Mouse (Mus musculus) lung, adult 18-20 months (tissue): ENCODE measurements around the gene Cchcr1.
A peak's percentile ranks its signal among the peaks of the same experiment; 100 is the strongest.
"Not testable (repeated sequence)": the region's sequence is repeated elsewhere in the genome, so short reads cannot be mapped to it uniquely, and the experiment has no call there.

Experiments used
- DNase-seq, 2 experiments: peaks; one replicate each; pipeline ENCODE4 v3.0.0; 2022; ENCODE audit warnings: mixed read lengths in 2 of 2

The Cchcr1 gene

DNA sequence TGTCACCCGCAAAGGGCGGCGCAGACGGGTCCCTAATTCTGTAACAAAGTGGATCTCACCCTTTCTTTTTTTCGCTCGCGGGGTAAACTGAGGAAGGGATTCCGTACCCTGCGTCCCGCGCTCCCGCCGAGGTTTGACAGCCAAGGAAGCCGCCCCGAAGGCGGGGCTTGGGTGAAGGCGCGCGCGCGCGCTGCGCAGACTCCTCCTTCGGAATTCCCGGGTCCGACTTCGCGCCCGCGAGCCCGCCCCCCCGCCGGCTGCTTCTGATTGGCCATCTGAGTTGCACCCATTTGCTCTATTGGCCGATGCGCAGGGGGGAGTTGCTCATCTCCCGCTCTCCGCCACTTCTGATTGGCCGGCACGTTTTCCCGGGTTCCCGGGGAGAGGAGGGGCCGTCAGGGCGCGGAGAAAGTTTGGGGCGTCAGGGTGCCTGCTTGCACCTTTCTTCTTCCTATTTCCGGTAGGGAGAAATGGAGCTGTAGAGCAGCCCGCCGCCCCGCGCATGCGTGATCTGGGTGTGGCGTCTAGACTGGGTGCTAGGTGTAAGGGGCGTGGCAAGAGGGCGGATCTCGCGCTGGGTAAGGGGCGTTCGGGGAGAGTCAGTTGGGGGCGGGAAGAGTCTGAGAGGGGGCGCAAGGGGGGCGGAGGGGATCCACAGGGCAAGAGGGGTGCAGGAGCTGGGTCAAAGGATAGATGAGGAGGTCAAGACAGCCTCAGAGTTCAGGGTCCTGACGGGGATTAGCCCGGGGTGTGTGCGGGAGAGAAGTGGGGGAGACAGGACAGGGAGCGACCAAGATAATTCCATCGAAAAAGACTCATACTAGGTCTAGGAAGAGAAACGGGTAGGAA lies at the start of gene Cchcr1, which contains the start of gene Tcf19:
TSS of gene Cchcr1 (plus strand) at position 449 of the 849 bp plus-strand sequence.
TSS of gene Tcf19 (minus strand) at position 173 of the 849 bp plus-strand sequence.
- peak; percentile 98 for DNase-seq

DNA sequence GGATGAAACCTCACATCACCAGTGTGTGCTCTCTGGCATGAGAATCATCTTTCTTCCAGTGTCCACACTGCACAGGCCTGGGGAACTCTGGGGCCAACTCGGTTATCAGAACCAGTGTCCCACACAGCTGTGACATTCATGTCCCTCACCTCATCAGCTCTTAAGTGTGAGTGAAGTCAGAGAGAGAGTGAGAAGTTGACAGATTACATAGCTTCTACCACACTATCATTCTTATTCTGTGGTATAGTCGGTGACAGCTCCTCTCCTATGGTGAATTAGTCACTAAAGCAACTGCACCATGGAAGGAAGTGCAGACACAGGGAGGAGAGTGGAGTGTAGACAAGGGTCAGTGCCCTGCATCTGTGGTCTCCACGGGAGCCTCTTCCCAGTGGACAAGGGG lies 48.0 kb upstream of the Cchcr1 start:
- DNase-seq = not testable (repeated sequence)

DNA sequence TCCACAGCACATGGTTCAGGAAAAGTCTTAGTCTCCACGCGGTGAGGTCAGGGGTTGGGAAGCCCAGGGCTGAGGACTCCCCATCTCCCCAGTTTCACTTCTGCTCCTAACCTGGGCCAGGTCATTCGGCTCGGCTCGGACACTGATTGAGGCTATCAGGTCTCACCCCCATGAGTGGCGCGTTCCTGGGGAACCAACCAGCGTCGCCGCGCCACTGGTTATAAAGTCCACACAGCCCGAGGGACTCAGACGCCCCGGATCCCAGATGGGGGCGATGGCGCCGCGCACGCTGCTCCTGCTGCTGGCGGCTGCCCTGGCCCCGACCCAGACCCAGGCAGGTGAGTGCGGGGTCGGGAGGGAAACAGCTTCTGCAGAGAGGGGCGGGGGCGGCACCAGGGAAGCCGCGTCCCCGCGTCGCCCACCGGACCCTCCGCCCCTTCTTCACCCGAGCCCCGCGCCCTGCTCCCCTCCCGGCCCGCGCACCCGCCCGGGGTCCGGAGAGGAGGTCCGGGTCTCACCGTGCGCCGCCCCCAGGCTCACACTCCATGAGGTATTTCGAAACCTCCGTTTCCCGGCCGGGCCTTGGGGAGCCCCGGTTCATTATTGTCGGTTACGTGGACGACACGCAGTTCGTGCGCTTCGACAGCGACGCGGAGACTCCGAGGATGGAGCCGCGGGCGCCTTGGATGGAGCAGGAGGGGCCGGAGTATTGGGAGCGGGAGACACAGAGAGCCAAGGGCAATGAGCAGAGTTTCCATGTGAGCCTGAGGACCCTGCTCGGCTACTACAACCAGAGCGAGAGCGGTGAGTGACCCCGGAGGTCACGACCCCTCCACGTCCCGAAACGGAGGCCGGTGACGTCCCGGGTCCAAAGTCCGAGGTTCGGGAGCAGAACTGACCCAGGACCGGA lies 46.8 kb upstream of the Cchcr1 start, which contains the start of gene H2-Q10:
TSS of gene H2-Q10 (plus strand) at position 248 of the 910 bp plus-strand sequence.
- DNase-seq = no peak

DNA sequence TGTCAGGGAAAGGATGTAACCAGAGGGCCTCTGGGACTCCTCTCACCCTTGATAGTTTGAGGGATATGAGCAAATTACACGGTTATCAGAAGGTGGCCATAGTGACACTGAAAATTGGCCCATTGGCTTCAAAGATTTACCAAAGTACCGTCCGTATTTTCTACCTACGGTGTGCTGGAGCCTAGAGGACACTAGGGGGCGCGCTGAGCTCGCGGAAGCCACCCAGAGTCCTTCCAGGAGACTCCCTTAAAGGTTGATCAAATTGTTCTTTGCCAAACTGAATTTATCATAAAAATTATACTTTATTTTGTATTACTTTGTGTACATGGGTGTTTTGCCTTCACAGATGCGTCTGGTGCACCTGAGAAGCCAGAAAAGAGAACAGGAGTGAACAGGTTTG lies 32.8 kb upstream of the Cchcr1 start:
- peak; percentile 29 to 47 for DNase-seq

DNA sequence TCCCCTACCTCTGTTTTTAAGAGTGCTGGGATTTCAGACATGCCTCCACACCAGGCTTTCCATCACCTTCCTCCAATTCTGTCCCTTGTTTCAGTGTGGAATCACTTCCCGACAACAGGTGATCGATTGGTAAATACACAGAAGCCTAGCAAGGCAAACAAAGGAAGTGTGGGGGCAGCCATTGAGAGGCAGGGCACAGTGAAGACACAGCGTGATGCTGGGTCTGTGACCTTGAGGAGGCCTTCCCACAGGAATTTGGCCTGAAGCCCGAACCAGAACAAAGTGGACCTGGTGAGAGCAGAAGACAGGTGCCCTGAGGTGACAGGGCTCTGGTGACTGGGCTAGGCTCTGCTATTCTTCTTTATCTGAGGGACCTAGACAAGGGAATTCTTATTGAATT lies 31.2 kb upstream of the Cchcr1 start:
- no peak for DNase-seq

DNA sequence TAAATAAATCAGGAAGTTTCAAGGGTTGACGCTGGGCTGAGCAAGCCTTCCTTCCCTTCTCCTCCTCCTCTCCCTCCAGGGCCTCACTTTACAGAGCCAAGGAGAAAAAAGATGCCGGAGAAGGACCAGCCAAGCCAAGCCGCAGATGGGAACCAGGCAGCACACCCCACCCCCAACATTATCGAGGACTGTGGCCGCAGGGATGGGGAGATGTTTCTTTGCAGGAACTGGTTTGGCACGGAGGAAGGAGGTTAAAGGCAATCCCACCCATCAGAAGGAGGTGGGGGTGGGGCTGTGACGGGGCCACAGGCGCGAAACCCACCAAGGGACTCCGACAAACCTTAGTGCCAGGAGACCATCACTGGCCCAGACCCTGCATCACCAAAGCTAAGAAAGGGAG lies 30.2 kb upstream of the Cchcr1 start:
- no peak for DNase-seq

DNA sequence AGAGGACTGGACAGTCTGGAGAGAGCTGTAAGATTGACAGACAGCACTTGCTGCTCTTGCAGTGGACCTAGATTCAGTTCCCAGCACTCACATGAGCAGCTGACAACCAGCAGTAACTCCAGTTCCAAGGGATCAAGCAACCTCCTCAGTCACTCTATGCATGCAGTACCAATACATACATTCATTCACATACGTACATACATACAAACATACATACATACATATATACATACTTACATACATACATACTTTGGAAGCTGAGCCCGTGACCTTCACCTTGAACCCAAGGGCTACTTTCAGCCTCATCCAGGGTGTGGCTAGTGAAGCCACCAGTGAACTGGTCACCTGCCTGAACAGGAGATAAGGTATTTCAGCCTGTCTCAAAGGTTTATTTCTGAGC lies 28.9 kb upstream of the Cchcr1 start:
- DNase-seq = no peak

DNA sequence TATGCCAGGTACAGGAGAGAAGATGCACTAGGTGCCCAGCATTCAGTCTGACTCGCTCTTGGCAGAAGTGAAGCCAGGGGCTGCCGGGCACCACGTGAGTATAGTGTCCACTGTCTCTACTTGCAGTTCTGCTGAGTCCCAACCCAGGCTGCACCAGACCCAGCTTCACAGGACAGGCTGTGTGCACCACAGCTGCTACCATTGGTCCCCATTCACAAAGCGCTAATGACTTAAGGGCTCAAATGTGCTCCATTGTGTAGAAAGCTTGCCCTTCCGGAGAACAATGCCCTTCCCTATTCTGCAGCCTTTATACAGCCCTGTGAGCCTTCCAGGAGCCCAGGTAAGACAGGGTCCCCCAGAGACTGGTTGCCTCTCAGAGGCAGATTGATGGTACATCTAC lies 26.6 kb upstream of the Cchcr1 start:
- no peak for DNase-seq

DNA sequence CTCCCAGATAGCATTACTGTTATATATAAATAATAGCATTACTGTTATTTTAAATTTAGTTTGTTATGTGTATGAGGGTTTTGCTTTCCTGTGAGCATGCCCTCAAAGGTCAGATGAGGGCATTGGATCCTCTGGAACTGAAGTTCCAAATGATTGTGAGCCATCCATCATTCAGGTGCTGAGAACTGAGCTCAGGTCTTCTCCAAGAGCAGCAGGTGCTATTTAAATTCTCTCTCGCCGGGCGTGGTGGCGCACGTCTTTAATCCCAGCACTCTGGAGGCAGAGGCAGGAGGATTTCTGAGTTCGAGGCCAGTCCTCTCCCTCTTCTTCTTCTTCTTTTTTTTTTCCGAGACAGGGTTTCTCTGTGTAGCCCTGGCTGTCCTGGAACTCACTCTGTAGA lies 19.8 kb upstream of the Cchcr1 start:
- no peak for DNase-seq

DNA sequence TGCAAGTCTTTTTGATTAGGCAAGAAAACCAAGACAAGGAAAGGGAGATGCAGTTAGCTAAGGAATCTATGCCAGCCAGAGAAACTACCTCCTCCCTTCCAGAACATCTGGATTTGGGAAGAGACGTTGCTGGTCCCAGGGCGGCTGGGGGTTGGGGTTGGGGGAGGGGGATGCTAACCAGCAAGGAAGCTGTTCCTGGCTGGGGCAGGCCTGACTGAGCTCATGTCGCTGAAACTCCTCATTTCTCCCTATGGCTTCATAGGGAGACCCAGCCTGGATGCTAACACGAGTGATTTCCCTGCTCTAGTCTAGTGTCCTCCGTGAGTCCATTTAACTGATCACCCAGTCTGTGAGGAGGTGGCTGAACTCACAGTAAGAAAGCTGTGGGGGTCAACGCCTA lies 14.7 kb upstream of the Cchcr1 start:
- DNase-seq = no peak

DNA sequence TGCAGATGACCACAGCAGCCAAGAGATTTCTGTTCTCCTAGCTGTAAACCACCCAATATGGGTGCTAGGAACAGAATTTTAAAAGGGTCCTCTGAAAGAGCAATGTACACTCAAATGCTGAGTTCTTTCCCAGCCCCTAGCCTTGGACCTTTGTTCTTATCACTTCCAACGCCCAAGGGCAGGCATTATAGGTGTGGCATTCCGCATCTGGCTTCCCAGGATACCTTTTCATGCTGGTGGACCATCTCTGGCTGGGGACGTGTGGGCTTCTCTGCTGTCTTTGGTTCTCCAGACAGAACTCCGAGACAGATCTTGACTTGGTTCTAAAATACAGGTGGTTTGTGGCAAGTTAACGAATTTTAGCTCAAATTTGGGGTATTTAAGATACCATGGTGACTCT lies 14.1 kb upstream of the Cchcr1 start:
- no peak for DNase-seq

DNA sequence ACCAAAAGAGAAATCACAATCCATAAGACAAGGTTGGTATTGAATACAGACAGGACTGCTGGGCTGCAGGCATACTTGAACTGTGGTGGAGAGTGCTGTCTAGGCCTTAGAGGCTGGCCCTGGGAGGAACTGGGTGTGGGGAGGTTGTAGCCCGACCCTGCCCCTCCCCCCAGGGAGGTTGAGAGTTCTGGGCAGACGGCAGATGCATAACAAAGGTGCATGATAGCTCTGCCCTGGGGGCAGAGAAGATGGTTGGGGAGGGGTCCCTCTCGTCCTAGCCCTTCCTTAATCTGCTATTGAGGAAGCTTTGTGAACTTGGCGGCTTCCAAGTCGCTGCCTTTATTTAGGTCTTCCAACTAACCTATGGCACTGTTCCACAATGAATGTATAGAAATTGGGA lies 13.1 kb upstream of the Cchcr1 start:
- no peak for DNase-seq

DNA sequence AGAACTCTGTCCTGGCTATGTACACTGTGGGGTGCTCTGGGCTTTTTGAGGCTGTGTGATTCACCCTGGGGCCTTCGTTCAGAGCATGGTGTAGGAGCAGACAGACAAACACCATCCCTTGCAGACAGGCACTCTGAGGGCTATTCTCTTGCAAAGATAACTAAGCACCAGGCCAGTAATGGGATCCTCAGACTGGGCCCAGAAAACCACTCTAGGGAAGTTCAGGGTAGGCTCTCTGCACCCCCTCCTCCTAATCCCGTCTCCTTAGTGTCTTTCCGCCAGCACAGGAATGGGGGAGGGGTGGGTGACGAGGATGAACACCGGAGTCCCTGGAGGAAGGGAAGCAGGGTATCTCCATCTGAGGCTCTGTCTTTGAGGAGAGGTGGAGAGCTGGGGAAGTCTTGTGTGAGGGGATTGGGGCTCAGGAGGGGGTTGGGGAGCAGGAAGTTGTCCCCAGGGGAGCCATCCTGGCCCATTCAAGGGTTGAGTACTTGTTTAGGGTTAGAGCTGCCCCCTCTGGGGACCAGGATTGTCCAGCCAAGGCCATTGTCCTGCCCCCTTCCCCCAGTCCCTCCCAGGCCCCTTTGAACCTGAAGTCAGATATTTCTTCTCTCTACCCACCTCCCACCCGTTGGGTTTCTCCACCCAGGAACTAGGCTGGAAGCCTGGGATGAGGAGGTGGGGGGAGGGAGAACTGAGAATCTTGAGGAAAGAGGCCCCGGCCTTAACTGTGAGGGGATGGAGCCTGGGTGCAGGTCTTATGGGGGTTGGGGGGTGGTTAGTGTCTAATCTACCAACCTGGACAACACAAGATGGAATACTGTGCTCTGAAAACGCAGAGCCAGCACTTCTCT lies 12.0 kb upstream of the Cchcr1 start:
- DNase-seq = no peak

DNA sequence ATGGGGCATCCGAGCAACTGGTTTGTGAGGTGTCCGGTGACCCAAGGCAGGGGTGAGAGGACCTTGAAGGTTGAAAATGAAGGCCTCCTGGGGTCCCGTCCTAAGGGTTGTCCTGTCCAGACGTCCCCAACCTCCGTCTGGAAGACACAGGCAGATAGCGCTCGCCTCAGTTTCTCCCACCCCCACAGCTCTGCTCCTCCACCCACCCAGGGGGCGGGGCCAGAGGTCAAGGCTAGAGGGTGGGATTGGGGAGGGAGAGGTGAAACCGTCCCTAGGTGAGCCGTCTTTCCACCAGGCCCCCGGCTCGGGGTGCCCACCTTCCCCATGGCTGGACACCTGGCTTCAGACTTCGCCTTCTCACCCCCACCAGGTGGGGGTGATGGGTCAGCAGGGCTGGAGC lies 11.1 kb upstream of the Cchcr1 start, which contains the start of gene Pou5f1:
TSS of gene Pou5f1 (plus strand) at position 243 of the 400 bp plus-strand sequence.
- DNase-seq = no peak

DNA sequence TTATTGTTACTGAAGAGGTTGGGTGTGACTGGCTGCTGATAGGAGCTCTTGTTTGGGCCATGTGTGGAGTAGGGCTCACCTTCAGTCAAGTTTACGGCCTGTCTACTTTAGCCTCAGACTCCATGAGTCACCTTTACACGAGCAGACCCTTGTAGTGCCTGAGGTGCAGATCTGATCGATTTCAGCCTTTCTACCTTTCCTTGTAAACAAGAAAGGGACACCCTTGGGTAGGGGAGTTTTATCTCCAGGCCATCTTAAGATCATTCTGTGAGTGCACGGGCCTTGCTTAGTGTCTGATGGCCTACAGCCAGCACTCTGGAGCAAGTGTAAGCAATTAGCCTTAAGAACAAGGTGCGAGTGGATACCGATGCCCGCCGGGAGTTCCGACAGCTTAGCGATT lies 10.0 kb upstream of the Cchcr1 start:
- no peak for DNase-seq

DNA sequence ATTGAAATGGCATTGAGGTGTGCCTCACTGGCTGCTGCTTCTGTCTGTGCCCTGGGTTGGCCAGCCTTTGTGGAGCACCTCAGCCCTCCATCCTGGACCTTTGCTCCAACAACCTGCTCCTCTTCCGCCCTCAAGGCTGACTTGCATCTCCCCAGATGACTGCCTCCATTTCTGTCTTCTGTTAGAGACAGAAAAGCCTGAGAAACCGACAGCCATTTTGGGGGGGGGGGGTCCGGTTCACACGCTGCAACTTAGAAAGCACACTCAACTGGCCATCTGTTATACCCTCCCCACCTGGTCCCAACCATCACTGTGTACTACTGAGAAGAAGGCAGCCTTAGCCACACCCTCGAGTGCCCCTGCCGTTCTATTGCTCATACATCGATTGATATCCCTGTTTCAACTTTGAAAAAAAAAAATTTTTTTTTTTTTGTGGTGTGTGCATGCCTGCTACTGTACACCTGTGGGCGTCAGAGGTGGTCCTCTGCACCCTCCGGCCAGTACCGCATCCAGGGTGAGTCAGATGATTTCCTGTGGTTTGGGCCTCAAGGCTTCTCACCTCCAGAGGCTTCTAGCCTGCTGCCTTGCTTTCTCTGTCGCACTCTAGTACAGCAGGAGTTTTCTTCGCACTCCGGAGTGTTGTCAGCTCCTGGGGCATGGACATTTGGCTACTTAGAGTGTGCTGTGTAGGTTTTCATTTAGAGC lies 9.2 kb upstream of the Cchcr1 start:
- DNase-seq = no peak

DNA sequence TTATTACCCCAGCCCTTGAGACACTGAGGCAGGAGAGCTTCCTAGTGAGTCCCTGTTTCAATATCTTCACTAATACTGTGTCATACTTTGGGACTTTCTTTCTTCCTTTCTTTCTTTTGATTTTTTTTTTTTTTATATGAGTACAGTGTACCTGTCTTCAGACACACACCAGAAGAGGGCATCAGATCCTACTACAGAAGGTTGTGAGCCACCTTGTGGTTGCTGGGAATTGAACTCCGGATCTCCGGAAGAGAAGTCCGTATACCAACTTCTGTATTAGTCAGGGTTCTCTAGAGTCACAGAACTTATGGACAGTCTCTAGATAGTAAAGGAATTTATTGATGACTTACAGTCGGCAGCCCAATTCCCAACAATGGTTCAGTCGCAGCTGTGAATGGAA lies 8.6 kb upstream of the Cchcr1 start:
- DNase-seq = not testable (repeated sequence)

DNA sequence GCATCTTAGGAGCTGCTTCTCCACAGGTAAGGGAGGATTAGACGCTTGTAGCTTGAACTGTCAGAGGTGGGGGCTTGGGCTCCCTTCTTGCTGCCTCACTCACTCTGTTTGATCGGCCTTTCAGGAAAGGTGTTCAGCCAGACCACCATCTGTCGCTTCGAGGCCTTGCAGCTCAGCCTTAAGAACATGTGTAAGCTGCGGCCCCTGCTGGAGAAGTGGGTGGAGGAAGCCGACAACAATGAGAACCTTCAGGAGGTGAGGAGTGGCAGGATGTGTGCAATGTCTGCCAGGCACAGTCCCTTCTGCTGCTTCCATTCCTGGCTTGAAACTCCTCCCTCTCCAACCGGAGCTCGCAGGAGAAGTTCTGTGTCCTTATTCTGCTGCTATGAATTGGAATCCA lies 7.6 kb upstream of the Cchcr1 start:
- peak in 1 of 2 experiments; percentile 11 for DNase-seq

DNA sequence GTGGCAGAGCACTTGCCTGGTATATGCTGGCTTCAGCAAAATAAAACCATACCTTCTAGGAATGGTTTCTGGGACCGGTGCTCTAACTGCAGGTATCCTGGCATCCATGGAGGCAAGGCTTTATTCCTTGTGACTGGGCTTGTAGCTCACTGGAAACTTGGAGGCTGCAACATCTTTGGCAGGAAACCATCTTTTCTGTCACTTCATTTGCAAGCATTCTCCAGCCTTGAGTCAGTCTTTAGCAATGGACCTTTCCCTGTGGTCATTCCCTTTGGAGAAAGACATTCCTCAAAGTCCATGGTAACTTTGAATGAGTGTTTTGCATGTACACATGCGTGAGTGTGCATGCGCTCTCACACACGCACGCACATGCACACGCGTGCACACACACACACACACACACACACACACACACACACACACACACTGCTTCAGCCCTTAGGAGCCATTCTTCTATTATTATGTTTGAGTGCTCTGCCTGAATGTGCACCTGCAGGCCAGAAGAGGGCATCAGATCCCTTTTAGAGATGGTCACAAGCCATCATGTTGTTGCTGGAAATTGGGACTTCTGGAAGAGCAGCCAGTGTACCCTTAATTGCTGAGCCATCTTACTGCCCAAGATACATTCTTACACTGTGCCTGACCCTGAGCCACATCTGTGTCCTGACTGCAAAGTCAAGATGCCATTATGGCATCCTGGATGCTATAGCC lies 3.8 kb upstream of the Cchcr1 start:
- no peak for DNase-seq

DNA sequence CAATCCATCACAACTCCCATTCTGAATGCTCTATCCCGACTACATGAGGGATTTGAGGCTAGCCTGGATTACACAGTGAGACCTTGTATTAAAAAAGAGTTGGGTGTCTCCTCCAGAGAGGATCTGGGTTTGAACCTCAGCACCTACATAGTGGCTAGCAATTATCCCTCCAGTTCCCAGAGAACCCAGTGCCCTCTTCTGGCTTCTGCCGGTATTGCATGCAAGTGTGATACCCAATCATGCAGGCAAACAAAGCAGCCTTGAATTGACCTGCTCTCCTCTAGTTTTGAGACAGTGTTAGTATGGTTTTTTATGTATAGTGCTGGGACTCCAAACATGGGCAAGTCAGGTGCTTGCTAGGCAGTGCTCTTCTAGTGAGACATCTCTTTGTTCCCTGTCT lies 3.0 kb upstream of the Cchcr1 start:
- peak; percentile 69 to 71 for DNase-seq

DNA sequence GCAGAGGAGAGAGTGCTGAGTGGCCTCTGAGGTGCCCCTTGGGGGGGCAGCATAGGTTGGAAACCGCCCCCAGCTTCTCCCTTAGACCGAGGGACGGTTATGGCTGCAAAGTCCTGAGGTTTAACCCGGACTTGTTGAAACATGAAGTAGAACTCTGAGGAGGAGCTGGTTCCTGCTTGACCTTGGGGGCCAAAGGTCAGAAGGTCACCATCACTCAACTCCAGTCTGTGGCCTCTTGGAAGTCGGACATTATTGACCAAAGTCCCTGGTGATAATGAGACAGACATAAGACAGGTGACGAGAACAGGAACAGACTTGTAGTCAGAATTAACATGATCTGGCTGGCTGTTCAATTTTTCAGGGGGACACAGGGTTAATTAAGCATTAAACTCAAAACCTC lies 2.1 kb upstream of the Cchcr1 start:
- DNase-seq = no peak
